Mouse (Mus musculus) mouse trophoblast stem cell (cell line): ENCODE data around the gene Tcf25.

Experiments used
- in situ Hi-C, 2 experiments: fragments of 300-500 bp; cut with MseI, MboI; formaldehyde crosslinking; loops; 2 replicates in 1 of 2; 3 replicates in 1 of 2; pipeline ENCODE4 v1.15.1; 2025

Gene Tcf25

GRCm38 (mm10) chr8:123373403-123374238 lies at the start of gene Tcf25:
Gene Tcf25, plus strand, starts transcription at chr8:123373753.
- in situ Hi-C loops = no loop called here

GRCm38 (mm10) chr8:123328552-123328951 lies 45.0 kb upstream of the Tcf25 start:
- in situ Hi-C loops = no loop called here

GRCm38 (mm10) chr8:123329350-123329749 lies 44.2 kb upstream of the Tcf25 start:
- in situ Hi-C loops = no loop called here

DNA sequence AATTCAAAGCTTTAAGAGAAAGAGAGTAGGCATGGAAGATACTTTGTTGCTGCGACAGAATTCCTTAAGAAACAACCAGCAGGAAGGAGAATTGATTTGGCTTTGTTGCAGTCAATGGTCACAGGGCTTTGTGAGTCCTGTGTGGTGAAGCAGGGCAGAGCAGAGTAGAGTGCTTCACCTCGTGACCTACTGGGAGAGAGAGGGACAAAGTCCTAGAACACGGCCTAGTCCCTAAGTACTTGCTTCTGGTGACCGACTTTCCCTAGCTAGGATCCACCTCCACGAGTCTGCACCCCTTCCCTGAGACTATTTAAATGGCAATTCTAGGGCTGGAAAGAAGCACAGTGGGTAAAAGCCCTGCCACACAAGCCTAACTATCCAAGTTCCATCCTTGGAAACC lies 43.6 kb upstream of the Tcf25 start:
- in situ Hi-C loops = no loop called here

DNA sequence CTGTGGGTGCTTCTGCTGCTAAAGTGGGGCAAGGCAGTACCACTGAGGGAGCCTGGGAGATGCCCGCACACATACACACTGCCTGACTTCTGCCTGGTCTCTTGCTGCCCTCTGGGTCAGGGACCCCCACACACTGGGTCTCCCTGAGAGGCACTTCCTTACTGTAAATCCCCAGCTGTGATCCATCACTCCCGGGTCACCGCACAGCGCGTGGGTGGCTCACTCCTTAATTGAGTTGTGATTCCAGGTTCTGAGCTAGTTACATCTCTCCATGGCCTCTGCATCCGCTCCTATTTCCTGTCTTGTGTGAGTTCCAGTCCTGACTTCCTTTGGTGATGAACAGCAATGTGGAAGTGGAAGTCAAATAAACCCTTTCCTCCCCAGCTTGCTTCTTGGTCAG lies 42.9 kb upstream of the Tcf25 start:
- in situ Hi-C loops = no loop called here

GRCm38 (mm10) chr8:123331301-123331700 lies 42.3 kb upstream of the Tcf25 start:
- in situ Hi-C loops = no loop called here

DNA sequence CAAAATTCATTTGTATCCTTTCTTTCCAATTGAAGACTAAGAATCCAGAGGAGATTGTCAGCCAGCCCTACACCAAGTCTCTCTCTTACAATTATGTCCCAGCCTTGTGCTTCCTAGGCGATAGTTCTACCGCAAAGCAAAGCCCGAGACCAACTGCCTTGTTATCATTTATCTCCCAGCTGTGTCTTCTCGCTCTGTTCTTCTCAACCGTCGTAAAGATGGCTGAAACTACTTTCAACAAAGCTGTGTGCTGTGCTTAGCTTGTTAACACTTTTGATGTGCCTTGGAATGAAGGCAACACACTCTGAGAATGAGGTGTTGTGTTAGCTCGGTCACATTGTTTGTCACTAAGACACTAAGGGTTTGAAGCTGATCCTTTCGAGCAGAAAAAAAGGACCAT lies 41.7 kb upstream of the Tcf25 start:
- in situ Hi-C loops = no loop called here

GRCm38 (mm10) chr8:123332262-123333090 lies 41.1 kb upstream of the Tcf25 start, which contains the start of gene Spire2:
Gene Spire2, plus strand, starts transcription at chr8:123332713.
- in situ Hi-C loops = no loop called here

DNA sequence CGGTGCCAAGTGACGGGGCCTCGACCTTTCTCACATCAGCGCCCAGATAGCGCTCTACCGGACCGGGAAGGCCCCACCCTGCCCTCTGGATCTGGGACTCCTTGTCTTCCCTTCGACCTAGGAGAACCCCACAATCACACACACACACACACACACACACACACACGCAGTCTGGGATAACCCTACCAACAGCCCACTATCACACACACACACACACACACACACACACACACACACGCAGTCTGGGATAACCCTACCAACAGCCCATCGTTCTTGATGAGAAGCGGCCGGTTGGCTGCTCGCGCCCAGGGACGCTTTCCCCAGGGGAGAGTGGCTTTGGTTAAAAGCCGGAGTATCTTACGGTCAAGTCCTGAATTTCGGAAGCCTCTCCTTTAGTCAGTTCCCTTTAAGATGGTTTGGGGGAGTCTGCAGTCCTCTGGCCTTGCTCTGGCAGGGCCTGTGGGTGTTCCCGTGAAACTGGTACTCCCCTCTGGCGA lies 40.4 kb upstream of the Tcf25 start:
- in situ Hi-C loops = no loop called here

DNA sequence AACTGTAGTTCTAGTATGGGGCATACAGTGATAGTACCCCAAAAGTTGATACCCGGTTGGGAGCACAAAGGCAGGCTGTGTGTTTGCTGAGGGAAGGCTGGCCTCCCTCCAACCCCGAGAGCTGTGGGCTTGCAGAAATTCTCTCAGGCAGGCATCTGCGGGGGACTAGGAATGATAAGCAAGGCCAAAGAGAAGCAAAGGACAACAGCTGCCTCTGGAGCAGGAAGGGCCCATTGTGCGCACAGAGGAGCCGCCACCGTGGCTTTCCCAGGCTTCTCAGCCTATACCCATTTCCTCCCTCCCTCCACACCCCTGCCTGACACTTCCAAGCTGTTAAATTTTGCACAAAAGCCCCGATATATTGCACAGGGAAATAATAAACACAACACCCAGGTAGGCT lies 39.7 kb upstream of the Tcf25 start:
- in situ Hi-C loops = no loop called here

GRCm38 (mm10) chr8:123334467-123334866 lies 39.1 kb upstream of the Tcf25 start:
- in situ Hi-C loops = no loop called here

DNA sequence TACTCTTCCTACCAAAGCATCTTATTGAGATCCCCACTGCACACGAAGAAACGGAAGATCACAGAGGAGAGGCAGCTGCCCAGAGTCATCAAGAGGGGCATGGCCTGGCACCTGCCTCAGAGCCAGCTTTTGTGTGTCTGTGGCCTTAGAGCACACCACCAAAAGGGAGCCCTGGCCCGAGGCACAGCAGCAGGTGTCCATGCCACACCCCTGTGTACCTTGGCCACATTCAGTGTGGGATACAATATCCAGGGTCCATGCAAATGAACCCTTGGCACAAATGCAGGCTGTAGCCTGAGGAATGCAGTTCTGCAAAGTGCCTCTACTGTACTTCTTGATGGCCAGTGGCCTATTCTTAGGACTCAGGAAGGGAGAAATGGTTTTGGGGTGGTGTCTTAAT lies 36.1 kb upstream of the Tcf25 start:
- in situ Hi-C loops = no loop called here

DNA sequence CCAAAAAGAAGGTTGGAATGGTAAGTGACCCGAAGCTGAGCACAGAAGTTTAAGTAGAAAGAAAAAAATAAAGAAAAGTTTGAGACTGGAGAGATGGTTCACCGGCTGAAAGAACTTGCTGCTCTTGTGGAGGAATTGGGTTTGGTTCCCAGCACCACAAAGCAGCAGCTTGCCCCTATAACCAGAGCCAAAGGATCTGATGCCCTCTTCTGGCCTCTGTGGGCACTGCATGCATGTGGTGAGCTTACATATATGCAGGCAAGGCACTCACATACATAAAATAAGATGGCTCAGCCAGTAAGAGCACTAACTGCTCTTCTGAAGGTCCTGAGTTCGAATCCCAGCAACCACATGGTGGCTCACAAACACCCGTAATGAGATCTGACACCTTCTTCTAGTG lies 33.5 kb upstream of the Tcf25 start:
- in situ Hi-C loops = no loop called here

DNA sequence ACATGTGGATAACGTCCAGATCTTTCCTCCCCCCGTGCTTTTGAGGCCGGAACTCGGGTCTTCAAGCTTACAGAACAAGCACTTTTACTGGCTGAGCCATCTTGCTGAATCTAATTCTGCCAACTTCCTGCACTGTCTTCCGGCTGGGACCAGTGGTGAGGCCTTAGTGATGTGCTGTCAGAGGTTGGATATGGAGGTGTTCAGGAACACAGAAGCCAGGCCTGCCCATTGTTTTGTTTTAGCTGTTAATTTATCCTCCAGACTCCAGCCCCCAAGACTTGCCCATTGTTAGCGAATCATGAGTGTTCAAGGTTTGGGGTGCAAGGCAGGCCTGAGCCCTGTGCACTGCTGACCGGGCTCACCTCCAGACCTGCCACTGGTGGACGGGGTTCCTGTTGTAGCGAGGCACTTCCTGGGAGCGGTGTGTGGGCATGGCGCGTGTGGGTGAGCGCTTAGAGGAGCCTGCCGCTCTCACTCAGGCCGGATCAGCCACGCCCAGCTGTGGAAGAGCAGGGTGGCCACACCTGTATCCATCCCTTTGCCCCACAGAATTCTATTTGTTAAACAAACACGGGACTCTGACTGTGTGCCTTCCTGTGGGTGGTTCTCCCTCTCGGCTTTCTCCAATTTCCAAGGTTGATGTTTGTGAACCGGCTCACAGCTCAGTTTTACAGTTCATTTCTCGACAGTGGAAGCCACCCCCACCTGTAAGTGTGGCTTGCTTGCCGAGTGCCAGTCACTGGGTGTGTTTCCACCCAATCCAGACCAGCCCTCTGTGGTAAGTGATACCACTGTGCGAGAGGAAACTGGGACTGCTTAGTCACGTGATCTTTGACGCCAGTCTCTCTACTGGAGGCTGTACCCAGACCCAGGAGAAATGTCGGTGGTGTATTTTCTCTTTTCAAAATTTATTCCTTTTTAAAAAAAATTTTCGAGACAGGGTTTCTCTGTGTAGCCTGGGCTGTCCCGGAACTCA lies 32.2 kb upstream of the Tcf25 start:
- in situ Hi-C loops = no loop called here

- in situ Hi-C loops = no loop called here
These were observed 31.3 kb upstream of the Tcf25 start for GRCm38 (mm10) chr8:123342253-123342652.

GRCm38 (mm10) chr8:123342911-123343310 lies 30.6 kb upstream of the Tcf25 start:
- in situ Hi-C loops = no loop called here

GRCm38 (mm10) chr8:123343422-123343821 lies 30.1 kb upstream of the Tcf25 start:
- in situ Hi-C loops = no loop called here

DNA sequence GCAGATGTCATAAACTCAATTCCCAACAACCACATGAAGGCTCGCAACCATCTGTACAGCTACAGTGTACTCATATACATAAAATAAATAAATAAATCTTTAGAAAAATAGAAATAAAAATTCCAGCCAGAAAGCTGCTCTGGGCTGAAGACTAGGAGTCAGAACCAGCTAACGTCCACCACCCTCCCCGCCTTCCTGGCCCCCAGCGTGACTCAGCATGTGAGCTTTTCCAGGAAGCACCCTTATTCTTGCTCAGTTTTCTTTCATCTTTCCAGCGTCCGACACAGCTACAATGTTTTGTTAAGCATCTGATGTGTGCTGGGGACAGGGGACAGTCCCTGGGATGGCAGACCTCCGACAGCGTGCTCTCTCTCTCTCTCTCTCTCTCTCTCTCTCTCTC lies 28.4 kb upstream of the Tcf25 start:
- in situ Hi-C loops = no loop called here

GRCm38 (mm10) chr8:123345856-123346255 lies 27.7 kb upstream of the Tcf25 start:
- in situ Hi-C loops = no loop called here

DNA sequence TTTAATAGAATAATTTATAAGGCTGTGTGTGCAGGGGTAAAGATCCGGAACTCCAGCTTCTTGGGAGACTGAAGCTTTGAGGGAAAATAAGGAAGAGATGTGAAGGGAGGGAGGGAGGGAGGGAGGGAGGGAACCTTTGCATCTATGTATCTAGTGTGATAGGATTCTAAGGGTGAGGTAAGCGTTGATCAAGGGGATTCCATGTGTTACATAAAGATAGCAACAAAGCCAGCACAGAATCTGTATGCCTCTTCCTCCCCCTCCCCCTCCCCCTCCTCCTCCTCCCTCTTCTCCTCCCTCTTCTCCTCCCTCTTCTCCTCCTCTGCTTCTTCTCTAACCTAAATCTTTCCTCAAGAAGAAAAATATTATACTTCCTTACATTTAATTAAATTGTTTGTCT lies 26.3 kb upstream of the Tcf25 start:
- in situ Hi-C loops = no loop called here

DNA sequence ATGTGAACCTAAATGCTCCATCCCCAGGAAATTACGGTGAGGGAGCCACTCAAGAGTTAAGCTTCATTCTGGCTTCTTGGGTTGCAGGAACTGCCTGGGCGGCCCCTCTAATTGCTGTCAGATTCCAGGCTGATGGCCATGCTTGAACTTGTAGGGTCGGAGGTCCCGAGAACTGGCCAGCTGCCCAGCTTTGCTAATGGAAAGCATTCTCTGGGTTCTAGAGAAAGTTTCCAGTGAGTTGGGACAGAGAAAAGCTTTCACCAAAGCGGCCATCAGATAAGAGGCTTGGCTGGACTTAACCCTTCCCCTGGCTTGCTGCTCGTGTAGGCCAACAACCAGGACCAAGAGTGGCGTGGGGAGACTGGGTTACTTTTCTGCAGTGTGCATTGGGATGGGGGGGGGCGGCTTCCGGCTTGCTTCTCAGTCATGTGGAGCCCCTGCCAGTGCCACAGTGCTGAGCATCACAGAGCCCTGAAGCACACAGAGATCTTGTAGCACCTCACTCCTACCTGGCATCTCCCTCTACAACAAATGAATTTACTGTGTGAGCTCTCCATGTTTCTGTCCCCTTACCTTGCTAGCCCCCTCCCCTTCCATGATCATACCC lies 25.2 kb upstream of the Tcf25 start:
- in situ Hi-C loops = no loop called here
